Mouse (Mus musculus) intestine, postnatal 0 days (tissue): ENCODE data around the gene Rasal2. TPM values are rescaled to one million over a fixed set of nuclear protein-coding genes. Genes with fewer than 3 reads are reported as not detected.

Experiments
- ATAC-seq: fragments of 200-750 bp; cut with Nextera tagmentation; 2 replicates; pipeline ENCODE4 v1.8.0; 2017; ENCODE audit warnings: mild to moderate bottlenecking, moderate TSS enrichment, moderate library complexity
- H3K27ac ChIP-seq: fragments of 300-500 bp; sonication (generic); 2 replicates; pipeline ENCODE4 v1.5.1; 2014; ENCODE audit warnings: mild to moderate bottlenecking, low read depth, low read length, moderate library complexity
- H3K27me3 ChIP-seq: fragments of 300-500 bp; sonication (generic); replicated peaks from 2 replicates; pipeline ENCODE4 v1.6.1; 2014; ENCODE audit warnings: low read length, mixed read lengths; ENCODE audit not compliant: control insufficient read depth, insufficient read depth
- H3K36me3 ChIP-seq: fragments of 300-500 bp; sonication (generic); 2 replicates; pipeline ENCODE4 v1.6.1; 2014; ENCODE audit warnings: mild to moderate bottlenecking, moderate library complexity; ENCODE audit not compliant: control insufficient read depth, insufficient read depth
- H3K4me1 ChIP-seq: fragments of 300-500 bp; sonication (generic); replicated peaks from 2 replicates; pipeline ENCODE4 v1.6.1; 2014; ENCODE audit warnings: antibody characterized with exemption, low read length, mixed read lengths; ENCODE audit not compliant: control insufficient read depth, insufficient read depth
- H3K4me2 ChIP-seq: fragments of 300-500 bp; sonication (generic); replicated peaks from 2 replicates; pipeline ENCODE4 v1.6.1; 2014; ENCODE audit warnings: low read depth, mild to moderate bottlenecking, moderate library complexity
- H3K4me3 ChIP-seq: fragments of 300-500 bp; sonication (generic); 2 replicates; pipeline ENCODE4 v1.5.1; 2014; ENCODE audit warnings: low read depth, low read length
- H3K9ac ChIP-seq: fragments of 300-500 bp; sonication (generic); 2 replicates; pipeline ENCODE4 v1.6.1; 2014; ENCODE audit warnings: mild to moderate bottlenecking, low read depth, low read length
- H3K9me3 ChIP-seq: fragments of 300-500 bp; sonication (generic); 2 replicates; pipeline ENCODE4 v1.6.1; 2016; ENCODE audit warnings: mixed run types; ENCODE audit not compliant: control insufficient read depth
- CTCF ChIP-seq: sonication (generic); IDR thresholded peaks from 2 replicates; pipeline ENCODE4 v1.5.1; 2016; ENCODE audit warnings: low read depth, mild to moderate bottlenecking, control low read depth, antibody characterized with exemption, moderate library complexity
- WGBS: fragments of 180-500 bp; shearing (Covaris S2); extraction: QIAGEN DNeasy Blood & Tissue Kit; methylation state at CpG from one replicate; pipeline ENCODE4 v1.1.7; 2014; 5-methylcytosine and 5-hydroxymethylcytosine counted together
- polyA plus RNA-seq: library from polyadenylated mRNA; unstranded; fragments of >200 nt; fragmentation: Nextera tagmentation; extraction: Ambion mirVana; gene quantifications from 2 replicates; pipeline ENCODE4 v1.2.1, GENCODE M21; 2015

The Rasal2 gene
- polyA plus RNA-seq: 5.3 and 6.7 TPM in 2 replicates

DNA sequence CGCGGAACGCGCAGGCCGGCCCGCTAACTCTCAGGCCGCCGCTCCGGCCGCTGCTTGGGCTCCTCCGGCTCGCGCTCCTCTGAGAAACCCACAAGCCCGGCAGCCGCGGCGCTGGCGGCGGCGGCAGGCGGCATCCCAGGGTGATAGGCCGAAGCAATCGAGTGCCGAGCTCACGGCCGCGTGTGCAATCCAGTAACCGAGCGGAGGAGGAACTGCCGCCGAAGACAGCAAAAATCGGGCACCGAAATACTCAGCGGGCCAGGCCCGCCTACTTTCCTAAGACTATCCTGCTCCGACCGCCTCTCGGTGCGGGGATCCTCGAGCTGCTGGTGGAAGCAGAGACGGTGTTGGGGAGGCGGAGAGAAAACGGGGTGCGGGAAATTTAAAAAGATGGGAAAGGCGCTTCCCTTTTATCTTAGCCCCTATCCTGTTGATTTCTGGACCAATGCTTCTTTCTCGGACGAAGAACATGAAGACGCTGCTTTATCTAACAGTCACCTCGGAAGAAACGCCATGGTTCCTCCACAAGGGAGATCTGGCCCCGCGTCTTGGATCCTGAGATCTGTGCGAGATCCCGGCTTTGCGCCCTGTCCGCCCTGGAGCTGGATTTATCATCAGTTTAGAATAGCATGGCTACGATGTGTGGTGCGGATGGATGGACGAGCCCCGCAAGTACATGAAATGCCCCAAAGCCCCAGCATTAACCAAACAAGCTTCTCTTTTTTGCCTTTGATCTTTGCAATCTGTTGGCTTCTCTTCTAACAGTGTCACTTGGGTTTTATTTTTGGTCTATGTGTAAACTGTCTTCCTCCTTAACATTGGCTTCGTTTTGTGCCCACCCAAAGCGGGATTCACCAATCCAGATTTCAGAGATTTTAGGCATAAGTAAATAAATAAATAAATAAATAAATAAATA lies at the start of gene Rasal2:
TSS of gene Rasal2 (minus strand) at position 142 of the 916 bp plus-strand sequence.
- Histone ChIP-seq H3K4me3 (peak within 1 kb of the TSS; percentile 94), H3K36me3 (no peaks in the 10 kb centered on the region), H3K4me1 (no peaks in the 10 kb centered on the region), H3K9me3 (no peaks in the 10 kb centered on the region), H3K4me2 (peak within 1 kb of the TSS; percentile 96), H3K27me3 (no peaks in the 10 kb centered on the region), H3K27ac (peak within 1 kb of the TSS; percentile 89), H3K9ac (peak within 1 kb of the TSS; percentile 66)
- TF ChIP-seq CTCF: no peak
- ATAC-seq: peak; percentile 99
- WGBS: 1% methylated on average over 62 of the region's 62 CpGs

DNA sequence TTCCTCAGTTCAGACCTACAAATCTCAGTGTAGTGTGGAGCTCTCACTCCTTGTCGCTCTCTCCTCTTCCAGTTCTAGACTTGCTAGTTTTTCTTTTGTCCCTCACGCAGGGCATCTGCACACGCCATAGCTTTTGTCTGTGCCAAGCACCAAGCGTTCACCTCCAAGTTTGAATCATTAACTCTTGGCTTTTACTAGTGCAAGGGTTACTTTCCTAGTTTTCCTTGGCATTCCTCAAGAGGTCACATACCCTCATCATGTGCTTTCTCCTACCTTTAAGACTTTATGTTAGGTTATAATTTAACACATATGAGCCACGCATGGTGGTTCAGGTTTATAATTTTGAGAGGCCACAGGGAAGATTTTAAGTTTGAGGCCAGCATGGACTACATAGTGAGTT lies 48.9 kb upstream of the Rasal2 start:
- H3K4me1 ChIP-seq: no peaks in the 10 kb centered on the region
- ATAC-seq: no peak
- H3K4me3 ChIP-seq: no peak overlapping the region
- H3K4me2 ChIP-seq: no peak overlapping the region
- no peak overlapping the region for H3K27ac ChIP-seq
- WGBS: 94% methylated on average over 5 of the region's 5 CpGs
- no peaks in the 10 kb centered on the region for H3K36me3 ChIP-seq
- H3K9ac ChIP-seq: no peak overlapping the region
- TF ChIP-seq CTCF: no peak
- no peaks in the 10 kb centered on the region for H3K9me3 ChIP-seq
- no peaks in the 10 kb centered on the region for H3K27me3 ChIP-seq

DNA sequence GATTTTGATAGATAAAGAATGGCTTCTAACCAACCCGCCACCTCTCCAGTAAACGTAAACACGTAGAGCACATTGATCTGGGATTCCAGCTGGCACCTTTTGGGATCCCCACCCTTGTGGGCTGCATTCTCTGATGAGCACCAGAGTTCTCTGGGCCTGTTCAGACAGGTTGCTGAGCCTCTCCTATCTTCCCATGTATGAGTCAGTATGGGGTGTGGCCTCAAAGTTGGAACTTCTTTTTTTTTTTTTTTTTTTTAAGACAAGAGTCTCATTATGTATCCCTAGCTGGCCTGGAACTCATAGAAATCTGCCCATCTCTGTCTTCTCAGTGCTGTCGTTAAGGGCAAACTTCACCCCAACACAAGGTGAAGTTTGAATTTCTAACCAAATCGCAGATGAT lies 47.5 kb upstream of the Rasal2 start:
- Histone ChIP-seq H3K4me2 (no peak overlapping the region), H3K4me1 (no peaks in the 10 kb centered on the region), H3K27me3 (no peaks in the 10 kb centered on the region), H3K36me3 (no peaks in the 10 kb centered on the region), H3K9ac (no peak overlapping the region), H3K9me3 (no peaks in the 10 kb centered on the region), H3K27ac (no peak overlapping the region), H3K4me3 (no peak overlapping the region)
- WGBS: 88% methylated on average over 5 of the region's 5 CpGs
- ATAC-seq: no peak
- no peak for TF ChIP-seq CTCF

DNA sequence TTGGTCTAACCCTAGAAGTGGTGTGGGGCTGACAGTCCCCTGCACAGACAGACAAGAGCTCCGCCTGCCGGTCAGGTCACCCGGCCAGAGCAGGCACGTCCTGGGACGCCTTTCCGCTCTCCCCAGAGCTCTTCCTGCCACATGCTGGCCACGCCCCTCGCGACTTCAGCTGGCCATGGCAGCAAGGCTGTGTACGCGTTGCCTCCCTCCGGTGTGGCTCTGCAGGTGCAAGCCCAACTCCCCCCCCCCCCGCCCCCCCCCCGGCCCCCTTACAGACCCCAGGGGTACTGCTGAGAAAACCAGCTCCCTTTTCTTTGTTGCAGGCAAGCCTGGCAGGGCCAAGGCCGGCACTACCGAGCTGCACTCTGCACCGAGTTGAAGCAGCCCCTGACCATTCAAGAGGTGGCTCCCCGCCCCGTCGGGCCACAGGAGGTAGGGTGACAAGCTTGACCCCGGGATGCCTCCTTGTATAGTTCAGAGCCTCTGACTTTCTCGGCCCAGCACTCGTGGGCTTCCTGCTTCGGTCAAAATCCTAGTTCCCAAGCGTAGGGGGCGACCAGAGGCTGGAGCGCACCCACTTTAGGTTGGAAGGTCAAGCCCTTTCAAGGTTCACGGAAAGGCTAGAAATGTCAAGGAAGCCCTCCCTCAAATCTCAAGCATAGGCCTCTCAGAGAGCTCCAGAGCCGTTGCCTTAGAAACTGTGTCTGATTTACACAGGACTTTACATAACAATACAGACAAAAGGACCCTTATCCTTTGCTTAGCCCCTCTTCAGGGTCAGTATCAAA lies 46.2 kb upstream of the Rasal2 start, which contains the start of gene Cryzl2:
TSS of gene Cryzl2 (plus strand) at position 157 of the 788 bp plus-strand sequence.
- peak; percentile 90 for ATAC-seq
- no peak within 1 kb of the TSS for H3K27ac ChIP-seq
- H3K27me3 ChIP-seq: no peaks in the 10 kb centered on the region
- H3K9ac ChIP-seq: peak within 1 kb of the TSS; percentile 28
- 11% methylated on average over 25 of the region's 29 CpGs for WGBS
- no peaks in the 10 kb centered on the region for H3K4me1 ChIP-seq
- H3K36me3 ChIP-seq: no peaks in the 10 kb centered on the region
- H3K4me2 ChIP-seq: peak within 1 kb of the TSS; percentile 72
- TF ChIP-seq CTCF: peak; percentile 90
- no peaks in the 10 kb centered on the region for H3K9me3 ChIP-seq
- H3K4me3 ChIP-seq: peak within 1 kb of the TSS; percentile 33

DNA sequence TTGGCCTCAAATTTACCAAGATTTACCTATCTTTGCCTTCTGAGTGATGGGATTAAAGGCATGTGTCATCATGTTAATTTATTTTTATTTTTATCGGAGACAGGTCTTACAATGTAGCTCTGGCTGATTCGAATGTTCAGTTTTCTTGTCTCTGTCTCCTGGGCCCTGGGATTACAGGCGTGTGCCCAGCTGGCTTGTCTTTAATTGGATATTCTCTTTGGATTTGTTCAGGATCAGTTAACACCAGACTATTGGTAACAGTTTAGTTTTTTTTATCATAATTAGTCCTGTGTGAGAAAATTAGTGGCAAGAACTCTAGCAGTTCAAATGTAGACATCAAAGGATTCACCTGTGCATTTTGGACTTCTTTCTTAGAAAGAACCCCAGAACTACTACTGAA lies 45.4 kb upstream of the Rasal2 start:
- no peaks in the 10 kb centered on the region for H3K27me3 ChIP-seq
- no peak overlapping the region for H3K27ac ChIP-seq
- no peak overlapping the region for H3K4me2 ChIP-seq
- TF ChIP-seq CTCF: no peak
- ATAC-seq: no peak
- 88% methylated on average over 3 of the region's 3 CpGs for WGBS
- no peaks in the 10 kb centered on the region for H3K9me3 ChIP-seq
- no peaks in the 10 kb centered on the region for H3K36me3 ChIP-seq
- H3K4me1 ChIP-seq: no peaks in the 10 kb centered on the region
- H3K4me3 ChIP-seq: no peak overlapping the region
- no peak overlapping the region for H3K9ac ChIP-seq

DNA sequence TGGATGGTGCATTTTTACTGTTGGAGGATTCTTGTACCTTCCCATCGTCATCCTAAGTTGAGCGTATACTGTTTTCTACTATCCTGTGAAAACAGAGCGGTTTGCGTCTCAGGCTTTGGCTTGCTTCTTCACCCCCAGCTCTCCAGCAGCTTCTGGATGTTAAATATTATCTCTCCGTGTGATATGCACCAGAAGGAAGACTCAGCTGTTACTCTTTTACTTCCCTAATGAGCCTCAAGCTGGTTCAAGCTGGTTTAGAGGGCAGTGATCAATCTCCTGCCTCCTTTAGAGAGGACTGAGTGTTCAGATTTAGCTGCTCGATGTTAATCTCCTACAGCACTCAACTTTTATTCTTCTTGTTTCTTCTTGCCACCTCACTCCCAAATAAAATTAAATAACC lies 42.5 kb upstream of the Rasal2 start:
- no peak overlapping the region for H3K27ac ChIP-seq
- H3K4me2 ChIP-seq: no peak overlapping the region
- no peak for TF ChIP-seq CTCF
- no peak overlapping the region for H3K4me3 ChIP-seq
- no peak for ATAC-seq
- no peaks in the 10 kb centered on the region for H3K4me1 ChIP-seq
- no peaks in the 10 kb centered on the region for H3K36me3 ChIP-seq
- WGBS: 61% methylated on average over 6 of the region's 6 CpGs
- no peaks in the 10 kb centered on the region for H3K27me3 ChIP-seq
- H3K9ac ChIP-seq: no peak overlapping the region
- H3K9me3 ChIP-seq: no peaks in the 10 kb centered on the region
